Mouse (Mus musculus) C2C12 (cell line): Measurements from ENCODE around the gene Zfp280c.

ENCODE experiments used
- CTCF ChIP-seq: IDR thresholded peaks from one replicate; pipeline ENCODE4 v1.5.1; 2011; ENCODE audit not compliant: control insufficient read depth, insufficient read depth, insufficient read length
- MAX ChIP-seq: IDR thresholded peaks from one replicate; pipeline ENCODE4 v1.6.1; 2011; ENCODE audit warnings: mild to moderate bottlenecking, control low read depth
- MYOD1 ChIP-seq: IDR thresholded peaks from one replicate; pipeline ENCODE4 v1.6.1; 2011; ENCODE audit warnings: low read depth; ENCODE audit not compliant: control insufficient read depth, insufficient read length
- MYOG ChIP-seq: IDR thresholded peaks from one replicate; pipeline ENCODE4 v1.6.1; 2011; ENCODE audit not compliant: control insufficient read depth, insufficient read length; ENCODE audit errors: extremely low read depth
- USF1 ChIP-seq: IDR thresholded peaks from one replicate; pipeline ENCODE4 v1.6.1; 2011; ENCODE audit warnings: low read depth, mild to moderate bottlenecking, control low read depth, moderate library complexity

GRCm38 (mm10) chrX:48596053-48596452 lies 1.7 kb upstream of the Zfp280c start:
- TF ChIP-seq USF1 (no peak), CTCF (no peak), MAX (no peak), MYOD1 (no peak), MYOG (no peak)
